Mouse (Mus musculus): Measurements from ENCODE around the gene Bcl7a.
A peak's percentile ranks its signal among the peaks of the same experiment; 100 is the strongest.

Bcl7a gene

GRCm38 (mm10) chr5:123343707-123344627 is at the start of gene Bcl7a:
TSS of gene Bcl7a (plus strand) at chr5:123343834.
- DNase-seq (ENCODE audit: low read depth, low spot score): peak; percentile 87

GRCm38 (mm10) chr5:123294653-123295052 is 49.0 kb upstream of the Bcl7a start:
- DNase-seq (ENCODE audit: low read depth, low spot score): no peak

GRCm38 (mm10) chr5:123296224-123296806 is 47.3 kb upstream of the Bcl7a start:
- DNase-seq (ENCODE audit: low read depth, low spot score): no peak

GRCm38 (mm10) chr5:123296972-123297754 is 46.5 kb upstream of the Bcl7a start:
- no peak for DNase-seq (ENCODE audit: low read depth, low spot score)

GRCm38 (mm10) chr5:123297830-123298229 is 45.8 kb upstream of the Bcl7a start:
- no peak for DNase-seq (ENCODE audit: low read depth, low spot score)

- no peak for DNase-seq (ENCODE audit: low read depth, low spot score)
These were observed 45.1 kb upstream of the Bcl7a start for GRCm38 (mm10) chr5:123298526-123298925.

GRCm38 (mm10) chr5:123300496-123301034 is 43.1 kb upstream of the Bcl7a start:
- no peak for DNase-seq (ENCODE audit: low read depth, low spot score)

GRCm38 (mm10) chr5:123301780-123302521 is 41.7 kb upstream of the Bcl7a start:
- no peak for DNase-seq (ENCODE audit: low read depth, low spot score)

GRCm38 (mm10) chr5:123307630-123308282 is 35.9 kb upstream of the Bcl7a start:
- DNase-seq (ENCODE audit: low read depth, low spot score): no peak

GRCm38 (mm10) chr5:123309816-123310215 is 33.8 kb upstream of the Bcl7a start:
- DNase-seq (ENCODE audit: low read depth, low spot score): no peak

- no peak for DNase-seq (ENCODE audit: low read depth, low spot score)
These were observed 33.4 kb upstream of the Bcl7a start for GRCm38 (mm10) chr5:123310221-123310620.

GRCm38 (mm10) chr5:123313058-123313630 is 30.5 kb upstream of the Bcl7a start:
- no peak for DNase-seq (ENCODE audit: low read depth, low spot score)

- DNase-seq (ENCODE audit: low read depth, low spot score): no peak
These were observed 29.7 kb upstream of the Bcl7a start for GRCm38 (mm10) chr5:123313851-123314380.

GRCm38 (mm10) chr5:123315219-123315866 is 28.3 kb upstream of the Bcl7a start:
- DNase-seq (ENCODE audit: low read depth, low spot score): no peak

- no peak for DNase-seq (ENCODE audit: low read depth, low spot score)
These were observed 25.6 kb upstream of the Bcl7a start for GRCm38 (mm10) chr5:123317992-123318391.

- DNase-seq (ENCODE audit: low read depth, low spot score): no peak
These were observed 23.5 kb upstream of the Bcl7a start for GRCm38 (mm10) chr5:123320136-123320535.

GRCm38 (mm10) chr5:123324242-123324641 is 19.4 kb upstream of the Bcl7a start:
- no peak for DNase-seq (ENCODE audit: low read depth, low spot score)

- DNase-seq (ENCODE audit: low read depth, low spot score): no peak
These were observed 17.5 kb upstream of the Bcl7a start for GRCm38 (mm10) chr5:123326006-123326750.

GRCm38 (mm10) chr5:123326751-123327148 is 16.9 kb upstream of the Bcl7a start:
- no peak for DNase-seq (ENCODE audit: low read depth, low spot score)

Data from brain, embryonic 18.5 days (tissue).